Mouse (Mus musculus) testis, adult 2 months (tissue): Measurements from ENCODE around the gene Ablim1.

Source experiments
- CTCF ChIP-seq: fragments of 200-500 bp; IDR thresholded peaks from 2 replicates; pipeline ENCODE4 v1.5.1; 2012; ENCODE audit warnings: low read depth, mild to moderate bottlenecking, inconsistent platforms, low read length, moderate library complexity; ENCODE audit not compliant: control insufficient read depth, insufficient read depth, insufficient replicate concordance
- POLR2A ChIP-seq: fragments of 200-500 bp; IDR thresholded peaks from 2 replicates; pipeline ENCODE4 v1.6.1; 2012; ENCODE audit warnings: low read depth, mild to moderate bottlenecking, inconsistent platforms, low read length, moderate library complexity; ENCODE audit not compliant: control insufficient read depth

GRCm38 (mm10) chr19:57003460-57003810 lies 311.3 kb downstream of the Ablim1 start:
- no peak for TF ChIP-seq CTCF
- no peak for TF ChIP-seq POLR2A
